Mouse (Mus musculus) layer of hippocampus, postnatal 25 days (tissue): ENCODE measurements at regions not wholly inside any gene's neighbourhood (a gene's known extent, or its start where the extent isn't known, plus 50 kb on each side); places are given as distances from the start of the nearest gene placed in this dataset.

Source experiments
- DNase-seq, 2 experiments: peaks; one replicate each; pipeline ENCODE4 v3.0.0; 2022; ENCODE audit warnings: mixed read lengths in 2 of 2, low spot score in 1 of 2; ENCODE audit errors: extremely low spot score in 1 of 2

DNA sequence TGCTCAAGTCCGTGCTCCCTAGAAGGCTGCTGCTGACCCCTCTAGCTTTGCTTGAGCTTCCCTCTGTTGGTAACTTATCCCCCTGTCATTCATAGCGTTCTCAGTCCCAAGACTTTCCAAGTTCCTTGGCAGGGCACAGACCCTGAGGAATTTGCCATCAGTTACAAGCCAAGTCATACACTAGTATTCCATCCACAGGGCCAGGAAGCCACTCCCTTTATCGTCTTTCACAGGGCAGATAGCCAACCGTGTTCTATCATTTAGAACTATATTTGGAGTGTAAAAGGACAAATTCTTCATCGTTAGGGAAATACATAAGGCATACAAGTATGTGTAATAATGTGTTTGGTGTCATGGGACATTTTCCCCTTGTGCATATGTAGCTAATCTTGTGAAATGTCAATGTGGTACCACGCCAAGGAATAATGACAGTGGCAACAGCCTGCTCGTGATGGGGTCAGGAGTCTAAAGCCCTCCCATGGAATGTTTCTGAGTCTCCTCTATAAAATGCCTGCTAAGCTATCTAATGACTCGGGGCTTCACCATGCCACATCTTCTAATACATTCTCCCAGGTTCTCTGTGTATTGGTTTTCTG is 193.2 kb downstream of the Kdr start:
- DNase-seq, result no peak

DNA sequence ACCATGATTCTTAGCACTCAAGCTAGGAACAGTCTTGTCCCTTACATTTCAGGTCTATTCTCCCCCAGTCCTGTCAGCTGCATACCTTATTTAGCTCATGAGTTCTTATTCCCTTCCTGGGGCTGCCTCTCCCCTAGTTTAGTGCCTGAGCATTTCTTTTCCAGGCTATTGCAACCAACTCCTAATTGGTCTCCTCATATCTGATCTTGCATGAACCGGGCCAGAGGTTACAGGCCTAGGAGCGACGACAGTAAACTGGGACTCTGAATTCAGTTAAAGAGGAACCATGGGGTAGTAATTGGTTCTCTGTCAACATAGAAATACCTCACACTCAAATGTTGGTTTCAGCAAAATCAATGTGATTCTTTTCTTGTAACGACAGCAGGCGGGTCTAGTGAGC is 195.9 kb downstream of the Kit start:
- DNase-seq, result no peak

DNA sequence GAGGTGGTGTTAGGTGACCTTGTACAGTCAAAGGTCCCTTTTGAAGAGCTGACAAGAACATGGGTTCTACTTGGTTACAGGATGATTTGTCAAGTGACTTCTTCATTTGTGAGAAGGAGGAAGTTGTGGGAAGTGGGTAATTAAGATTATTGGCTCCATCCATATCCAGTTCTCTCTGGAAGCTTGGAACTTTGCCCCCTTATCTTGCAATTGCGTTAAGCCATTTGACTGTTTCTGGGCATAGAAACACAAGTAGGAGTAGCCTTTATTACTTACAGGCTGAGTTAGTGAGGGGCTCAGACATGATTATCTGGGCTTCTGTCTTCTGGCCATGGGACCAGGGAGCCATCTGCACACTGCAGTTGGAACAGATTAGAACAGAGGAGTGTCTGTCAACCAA is 192.5 kb downstream of the Kit start:
- no peak for DNase-seq

DNA sequence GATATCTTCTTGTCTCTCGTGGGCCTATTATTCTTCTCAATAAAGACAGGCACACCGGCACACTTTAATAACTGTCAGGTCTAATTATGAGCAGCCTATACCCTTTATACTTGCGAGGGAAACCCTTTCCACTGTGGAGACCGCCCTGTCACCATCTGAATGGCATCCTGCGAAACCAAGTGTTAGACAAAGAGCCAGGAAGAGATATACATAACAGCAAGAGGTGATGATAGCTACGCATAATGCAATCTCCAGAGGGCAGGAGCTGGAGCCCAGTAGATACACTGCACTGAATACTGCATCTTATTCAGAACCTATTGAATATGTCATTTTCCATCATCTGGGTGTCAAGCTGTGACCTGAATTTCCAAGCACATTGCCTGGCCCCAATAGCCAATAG is 187.7 kb downstream of the Kit start:
- DNase-seq, result no peak

DNA sequence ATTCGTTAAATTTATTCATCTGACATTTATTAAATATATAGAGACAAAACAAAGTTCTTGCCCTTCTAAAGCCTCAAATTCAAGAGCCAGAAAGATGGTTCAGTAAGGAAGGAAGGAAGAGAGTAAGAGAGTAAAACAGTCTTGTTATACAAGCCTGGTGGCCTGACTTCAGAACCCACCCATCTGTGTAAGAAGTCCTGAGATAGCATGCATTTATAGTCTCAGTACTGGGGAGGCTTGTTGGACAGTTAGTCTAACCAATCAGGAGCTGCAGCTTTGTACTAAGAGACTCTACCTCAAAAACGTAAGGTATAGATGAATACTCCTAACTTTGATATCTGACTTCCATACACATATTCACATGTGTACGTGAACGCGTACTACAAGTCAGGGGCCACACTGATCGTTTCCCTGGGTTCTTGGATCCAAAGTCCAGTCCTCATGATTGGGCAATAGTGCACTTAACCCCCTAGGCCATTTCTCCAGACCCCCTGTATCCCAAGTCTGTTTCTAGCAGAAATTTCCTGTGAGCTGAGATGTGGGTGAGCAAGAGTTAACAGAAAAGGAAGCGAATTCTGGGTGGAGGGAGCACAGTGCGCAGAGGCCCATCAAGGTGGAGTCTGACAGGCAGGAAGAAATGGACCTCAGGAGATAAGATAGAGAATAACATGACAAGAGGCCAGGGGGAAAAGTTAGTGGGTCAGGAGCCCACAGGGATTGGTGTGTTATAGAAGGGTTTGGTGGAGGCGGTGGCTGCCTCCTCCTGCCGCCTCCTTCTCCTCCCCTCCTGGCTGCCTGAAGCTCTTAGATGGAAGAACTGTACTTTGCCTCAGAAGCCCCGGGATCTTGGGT is 187.0 kb downstream of the Kit start:
- DNase-seq, result no peak

DNA sequence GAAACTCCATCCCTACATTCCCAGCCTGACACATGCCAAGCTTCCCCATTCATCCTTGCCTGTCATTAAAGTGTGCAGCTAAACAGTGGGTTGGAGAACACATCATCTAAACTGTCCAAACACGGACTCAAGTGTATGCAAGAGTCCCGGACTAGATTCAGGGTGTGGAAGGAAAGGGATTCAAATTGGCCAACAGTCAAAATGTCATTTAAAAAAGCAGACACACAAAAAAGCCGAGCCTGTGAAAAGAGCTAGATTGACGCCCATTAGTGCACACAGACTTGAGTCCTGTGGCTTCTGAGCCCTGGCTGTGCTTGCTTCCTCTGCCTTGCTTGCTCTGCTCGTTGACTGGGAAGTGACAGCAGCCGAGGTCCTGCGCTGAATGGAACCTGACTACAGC is 181.5 kb downstream of the Kit start:
- no peak for DNase-seq

DNA sequence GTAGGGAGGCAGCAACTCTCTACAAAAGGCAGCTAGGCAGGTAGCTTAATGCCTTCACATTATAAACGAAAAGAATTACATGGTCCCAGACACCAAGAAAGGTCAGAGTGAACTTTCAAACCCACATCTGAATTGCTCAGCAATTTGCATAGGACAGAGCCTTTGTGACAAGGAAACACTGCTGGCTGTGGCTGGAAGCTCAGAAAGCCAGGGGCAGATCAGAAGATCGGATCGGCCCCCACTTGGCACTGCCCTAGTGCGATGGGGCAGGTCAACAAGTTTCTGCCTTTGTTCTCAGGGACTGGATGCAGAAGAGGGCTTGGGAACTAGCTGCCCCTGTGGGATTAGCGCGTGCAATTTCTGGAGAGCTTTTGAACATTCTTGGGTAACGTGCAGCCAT is 179.6 kb downstream of the Kit start:
- no peak for DNase-seq

DNA sequence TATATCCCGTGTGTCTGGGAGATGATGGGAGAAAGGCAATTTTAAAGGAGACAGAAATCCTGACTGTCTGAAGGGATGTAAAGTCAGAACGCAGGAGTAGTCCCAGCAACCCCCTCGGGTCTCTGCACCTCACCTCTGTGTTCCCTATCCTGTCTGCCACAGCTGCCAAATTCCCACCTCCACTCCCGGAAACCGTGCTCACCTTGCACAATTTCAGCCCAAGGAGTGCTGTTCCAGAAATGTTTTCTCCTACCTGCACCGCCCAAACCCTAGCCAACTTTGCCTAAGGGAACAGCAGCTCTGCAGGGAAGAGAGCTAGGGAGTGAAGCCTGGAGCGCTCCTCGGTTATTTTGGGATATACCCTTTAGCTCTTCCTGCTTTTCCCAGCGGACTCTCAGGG is 170.6 kb downstream of the Kit start:
- DNase-seq, result no peak

DNA sequence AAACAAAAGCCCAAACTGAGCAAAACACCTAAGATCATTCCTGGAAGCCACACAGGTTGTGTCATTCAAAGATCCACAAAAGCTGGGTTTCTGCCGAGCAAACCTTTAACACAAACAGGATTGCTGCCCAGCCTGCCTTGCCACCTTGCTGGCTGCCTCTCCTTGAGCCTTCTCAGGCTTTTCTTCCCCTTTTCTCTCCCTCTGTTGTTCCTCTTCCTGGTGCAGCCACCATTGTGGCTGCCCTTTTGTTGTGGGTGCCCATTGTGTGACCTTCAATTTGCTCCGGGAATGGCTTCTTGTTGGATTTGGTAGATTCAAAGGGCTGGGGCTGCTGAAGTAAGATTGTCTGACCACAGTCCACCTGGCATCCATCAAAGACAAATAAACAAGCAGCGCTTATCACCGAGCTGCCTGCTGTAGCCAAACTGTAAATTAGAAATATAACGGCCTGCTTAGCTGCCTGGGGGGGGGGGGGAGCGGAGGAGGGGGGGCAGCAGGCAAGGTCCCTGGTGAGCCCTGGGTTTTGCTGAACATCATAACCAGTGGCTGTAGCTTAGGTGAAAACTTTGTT is 169.8 kb downstream of the Kit start:
- DNase-seq, result no peak

DNA sequence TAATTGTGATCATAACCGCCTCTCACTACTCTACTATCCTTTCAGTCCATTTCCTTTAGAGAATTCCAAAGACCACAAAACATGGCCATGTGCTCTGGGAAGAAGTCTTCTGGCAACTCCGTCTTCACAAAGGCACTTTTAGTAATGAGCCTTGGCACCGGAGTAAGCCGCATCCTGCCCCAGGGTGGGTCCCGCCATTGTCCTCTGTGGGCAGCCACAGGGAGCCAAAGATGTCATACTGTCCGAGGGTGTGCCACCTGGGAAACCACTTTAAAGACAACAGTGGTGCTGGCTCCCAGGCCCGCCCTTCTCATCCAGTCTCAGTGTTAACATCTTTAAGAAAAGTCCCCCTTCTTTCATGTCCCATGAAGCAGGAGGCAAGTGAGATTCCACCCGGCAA is 164.6 kb downstream of the Kit start:
- no peak for DNase-seq

DNA sequence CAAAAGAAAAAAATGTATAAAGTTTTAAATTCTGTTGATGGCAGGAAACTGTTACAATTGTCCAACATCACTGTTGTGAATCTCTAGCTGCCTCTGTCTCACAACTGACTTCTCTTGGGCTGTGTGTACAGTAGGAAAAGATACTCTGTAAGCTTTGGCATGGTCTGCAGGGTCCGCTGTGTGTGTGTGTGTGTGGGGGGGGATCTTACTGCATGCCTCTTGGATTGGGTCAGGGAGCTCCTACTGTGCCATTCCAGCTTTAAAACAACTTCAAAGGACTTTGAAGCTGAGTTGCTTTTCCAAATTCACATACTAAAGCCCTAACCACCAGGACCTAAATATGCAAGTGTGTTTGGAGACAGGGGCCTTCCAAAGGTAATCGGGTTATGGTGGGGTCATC is 163.7 kb downstream of the Kit start:
- DNase-seq, result no peak

DNA sequence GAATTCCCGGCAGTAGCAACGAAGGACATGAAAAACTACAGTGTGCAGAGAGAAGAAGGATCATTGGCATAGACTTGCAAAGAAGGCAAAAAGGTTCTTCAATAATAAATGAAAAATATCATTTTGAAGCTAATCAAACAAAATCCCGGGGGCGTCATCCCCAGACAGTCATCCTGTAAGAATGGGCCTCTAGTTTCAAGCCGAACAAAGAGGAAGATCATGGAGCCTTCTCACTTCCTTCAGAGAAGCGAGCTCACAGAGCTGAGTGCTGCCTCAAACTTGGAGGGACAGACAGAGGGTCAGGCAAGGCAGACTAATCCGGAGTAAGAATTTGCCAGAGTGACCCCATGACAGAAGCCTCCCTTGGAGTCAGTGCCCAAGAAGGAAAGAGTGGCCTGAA is 163.0 kb downstream of the Kit start:
- DNase-seq, result no peak

DNA sequence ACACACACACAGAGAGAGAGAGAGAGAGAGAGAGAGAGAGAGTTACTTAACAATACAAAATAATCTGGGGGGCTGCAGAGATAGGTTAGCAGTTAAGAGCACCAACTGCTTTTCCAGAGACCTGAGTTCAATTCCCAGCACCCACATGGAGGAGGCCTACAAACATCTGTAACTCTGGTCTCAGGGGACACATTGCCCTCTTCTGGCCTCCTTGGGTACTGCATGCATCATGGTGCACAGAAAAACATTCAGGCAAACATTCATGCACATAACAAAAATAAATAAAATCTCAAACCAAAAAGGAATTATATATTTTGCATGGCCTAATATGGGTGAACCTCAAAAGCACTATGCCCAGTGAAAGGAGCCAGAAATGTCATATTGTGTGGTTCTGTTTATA is 161.6 kb downstream of the Kit start:
- DNase-seq, result no peak

DNA sequence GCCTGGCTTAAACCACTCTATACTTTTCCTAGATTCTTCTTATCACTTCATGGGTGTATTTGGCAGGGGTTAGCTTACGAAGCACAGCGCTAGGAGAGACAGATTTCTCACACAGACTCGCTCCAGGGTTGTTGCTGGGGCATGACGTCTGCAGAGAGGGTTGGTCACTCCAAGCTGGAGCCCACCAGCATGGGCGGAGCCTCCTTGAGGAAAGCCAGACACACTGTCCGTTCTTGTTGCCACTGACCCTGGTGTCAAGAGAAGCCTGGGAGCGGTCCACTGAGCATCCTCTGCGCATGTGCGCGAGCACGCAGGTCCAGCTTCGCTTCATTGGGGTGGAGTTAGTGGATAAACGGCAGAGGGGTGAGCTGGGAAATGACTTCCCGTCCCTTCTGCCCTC is 159.8 kb downstream of the Kit start:
- DNase-seq, result no peak

DNA sequence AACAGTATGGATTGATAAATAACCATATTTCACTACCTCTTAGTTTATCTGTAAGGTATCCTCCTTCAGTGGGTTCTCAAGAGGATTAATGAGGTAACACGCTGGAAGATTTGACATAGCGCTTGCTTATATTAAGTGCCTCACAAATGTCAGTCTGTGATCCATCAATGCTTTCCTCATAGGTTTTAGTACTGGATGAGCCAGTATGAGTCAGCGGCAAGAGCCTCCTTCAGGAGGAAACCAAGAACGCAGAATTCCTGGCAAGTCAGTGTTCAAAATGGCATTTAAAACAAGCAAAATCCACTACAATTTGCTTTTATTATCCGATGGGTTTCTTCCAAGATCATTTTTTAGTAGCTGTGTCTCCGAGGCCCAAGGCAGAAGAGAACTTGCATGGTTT is 159.3 kb downstream of the Kit start:
- DNase-seq, result no peak

DNA sequence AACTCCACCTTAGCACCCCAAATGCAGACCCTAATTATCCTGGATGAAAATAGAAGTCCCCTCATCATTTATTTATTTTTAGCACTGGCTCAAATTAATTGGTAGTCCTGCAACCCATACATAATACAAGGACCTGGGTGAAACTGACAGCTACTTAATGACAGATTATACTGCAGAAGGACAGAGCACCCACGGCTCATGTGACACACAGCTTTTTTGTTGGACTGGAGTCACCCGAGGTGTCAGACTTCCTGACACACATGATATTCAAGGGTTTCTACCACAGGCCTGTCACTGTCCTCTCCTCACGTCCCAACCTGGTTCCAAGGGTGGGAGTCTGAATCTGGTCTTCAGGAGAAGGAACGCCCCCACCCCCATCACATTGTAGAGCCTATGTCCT is 156.5 kb downstream of the Kit start:
- no peak for DNase-seq

DNA sequence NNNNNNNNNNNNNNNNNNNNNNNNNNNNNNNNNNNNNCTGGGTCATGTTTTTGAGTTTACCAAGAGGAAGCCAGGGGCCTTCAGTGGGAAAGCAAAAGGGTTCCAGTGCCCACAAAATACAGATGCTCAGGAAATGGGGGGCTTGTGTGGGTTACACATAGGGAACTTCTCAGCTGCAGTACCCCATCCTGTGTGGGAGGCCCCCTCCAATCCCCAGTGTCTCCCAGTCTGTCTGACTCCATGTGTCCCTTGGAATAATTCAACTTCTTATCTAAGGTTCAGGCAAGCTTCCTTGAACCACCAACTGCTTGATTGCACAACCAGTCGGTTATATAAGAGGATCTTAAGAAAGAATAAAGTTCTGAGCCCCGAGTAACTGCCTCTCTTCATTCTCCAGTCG is 156.0 kb downstream of the Kit start:
- DNase-seq, result no peak

DNA sequence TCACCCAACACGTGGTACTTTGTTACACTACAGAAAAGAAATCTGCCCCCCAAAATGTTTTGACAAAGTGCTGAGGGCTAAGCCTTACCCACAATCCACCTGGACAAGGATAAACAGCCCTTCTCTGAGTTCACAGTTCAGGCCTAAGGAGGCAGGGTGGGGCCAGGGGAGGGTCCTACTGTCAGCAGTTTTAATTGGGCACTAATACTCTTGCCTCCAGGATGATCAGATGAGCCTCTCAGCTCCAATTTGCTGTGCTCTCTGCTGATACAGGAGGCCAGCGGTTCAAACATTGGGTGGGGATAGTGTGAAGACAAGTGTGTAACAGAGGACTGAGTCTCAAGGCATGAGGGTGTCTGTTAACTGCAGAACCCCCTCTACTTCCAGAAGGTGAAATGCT is 146.6 kb downstream of the Kit start:
- DNase-seq, result no peak

DNA sequence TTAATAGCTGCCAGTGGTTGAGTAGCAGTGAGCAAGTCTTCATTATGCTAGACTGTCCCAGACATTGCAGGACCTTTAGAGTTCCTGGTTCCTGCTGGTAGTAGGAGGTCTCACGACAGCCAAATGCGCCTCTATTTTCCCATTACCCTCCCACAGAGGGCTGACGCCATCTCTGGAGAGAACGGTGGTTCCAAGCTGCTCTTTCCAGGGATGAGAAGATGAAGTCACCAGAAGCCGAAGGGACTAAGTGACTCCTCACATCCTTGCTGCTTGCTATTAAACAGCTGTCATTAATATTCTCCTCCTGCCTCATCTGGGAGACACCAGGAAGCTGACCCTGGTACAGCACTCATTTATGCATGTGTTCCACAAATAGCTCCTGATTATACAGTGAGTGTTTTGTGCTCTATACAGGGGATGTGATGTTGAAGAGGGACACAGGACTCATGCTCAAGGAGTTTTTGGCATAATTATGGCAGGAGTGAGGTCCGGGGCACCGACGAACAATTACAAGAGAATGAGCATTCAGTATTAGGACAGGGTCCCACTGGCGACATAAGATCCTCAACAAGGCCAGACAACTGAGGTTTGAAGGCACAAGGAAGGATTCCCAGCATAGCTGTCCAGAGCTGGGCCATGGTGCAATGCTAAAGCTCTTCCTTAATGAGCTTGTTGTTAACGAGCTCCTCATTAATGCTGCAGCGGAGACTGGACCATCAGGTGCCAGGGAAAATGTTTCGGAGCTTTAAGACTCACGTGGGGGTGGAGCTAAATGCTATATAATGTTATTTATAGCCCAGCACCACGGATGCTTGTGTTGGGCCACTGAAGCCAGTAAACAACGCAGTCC is 145.6 kb downstream of the Kit start:
- DNase-seq, result no peak

DNA sequence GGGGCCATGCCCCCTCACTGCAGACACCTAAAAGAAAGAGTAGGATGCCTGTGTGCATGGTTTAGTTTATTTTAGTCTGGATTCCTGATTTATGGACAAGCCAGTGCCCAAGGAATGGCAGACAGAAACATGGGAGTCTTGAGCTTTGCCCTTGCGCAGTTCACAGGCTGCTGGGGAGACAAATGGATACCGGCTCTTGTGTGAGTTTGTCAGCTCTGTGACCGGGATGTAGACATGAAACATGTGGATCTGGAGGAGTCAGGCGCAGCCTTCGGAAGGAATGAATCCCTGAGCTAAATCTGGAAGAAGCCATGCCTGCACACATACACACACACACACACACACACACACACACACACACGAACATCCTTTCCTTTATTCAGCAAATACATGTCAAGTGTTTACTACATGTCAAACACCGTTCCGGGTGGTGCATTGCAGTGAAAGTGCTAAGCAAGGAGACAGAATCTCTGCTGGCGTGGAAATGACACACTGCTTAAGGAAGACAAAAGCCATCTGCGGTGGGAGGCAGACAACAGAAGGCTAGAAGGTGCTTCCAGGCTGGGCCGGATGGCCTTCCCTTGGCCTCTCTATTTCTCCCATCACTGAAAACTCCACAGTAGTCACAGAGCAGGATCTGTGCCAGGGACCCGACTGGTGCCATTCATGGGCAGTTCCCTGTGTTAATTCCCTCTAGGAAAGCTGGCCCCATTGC is 144.0 kb downstream of the Kit start:
- DNase-seq, result no peak
